Mouse (Mus musculus) small intestine, adult 2 months (tissue): ENCODE data around the gene Bdkrb1. TPM values are rescaled to one million over a fixed set of nuclear protein-coding genes. Genes with fewer than 3 reads are reported as not detected.

Source experiments
- H3K27ac ChIP-seq: fragments of 200-500 bp; 2 replicates; pipeline ENCODE4 v1.5.1; 2012; ENCODE audit warnings: low read depth, low read length, control low read depth, inconsistent platforms; ENCODE audit not compliant: insufficient read depth
- H3K27me3 ChIP-seq: fragments of 200-500 bp; 2 replicates; pipeline ENCODE4 v1.6.1; 2012; ENCODE audit warnings: mild to moderate bottlenecking, moderate library complexity, low read length, inconsistent platforms; ENCODE audit not compliant: control insufficient read depth, insufficient read depth
- H3K36me3 ChIP-seq: fragments of 200-500 bp; 2 replicates; pipeline ENCODE4 v1.6.1; 2012; ENCODE audit warnings: mild to moderate bottlenecking, low read length, control low read depth, inconsistent platforms; ENCODE audit not compliant: control insufficient read depth, insufficient read depth
- H3K4me1 ChIP-seq: fragments of 200-500 bp; 2 replicates; pipeline ENCODE4 v1.6.1; 2012; ENCODE audit warnings: low read length, inconsistent platforms, mixed read lengths; ENCODE audit not compliant: control insufficient read depth, insufficient read depth, insufficient read length
- H3K4me3 ChIP-seq: fragments of 200-500 bp; 2 replicates; pipeline ENCODE4 v1.5.1; 2012; ENCODE audit warnings: low read depth, mild to moderate bottlenecking, control low read depth, inconsistent platforms, low read length, moderate library complexity
- CTCF ChIP-seq: fragments of 200-500 bp; IDR thresholded peaks from 2 replicates; pipeline ENCODE4 v1.5.1; 2012; ENCODE audit warnings: low read depth, mild to moderate bottlenecking, control low read depth, inconsistent platforms, low read length, moderate library complexity, mixed read lengths; ENCODE audit not compliant: insufficient replicate concordance, insufficient read length; ENCODE audit errors: extremely low read depth
- POLR2A ChIP-seq: fragments of 200-500 bp; IDR thresholded peaks from 2 replicates; pipeline ENCODE4 v1.6.1; 2012; ENCODE audit warnings: low read depth, mild to moderate bottlenecking, control low read depth, inconsistent platforms, low read length, moderate library complexity
- WGBS: fragments of 180-500 bp; shearing (Covaris S2); methylation state at CpG from one replicate; pipeline ENCODE4 v1.1.7; 2018; 5-methylcytosine and 5-hydroxymethylcytosine counted together
- polyA plus RNA-seq: library from polyadenylated mRNA; depleted of rRNA; stranded (reverse); fragments of >200 nt; gene quantifications from 2 replicates; pipeline ENCODE4 v1.2.3, GENCODE M21; 2012

Bdkrb1 gene
- polyA plus RNA-seq, 1 experiment: 0.67 TPM

GRCm38 (mm10) chr12:105562936-105563680, 39.8 kb upstream of the Bdkrb1 start, which contains the start of gene Bdkrb2:
Gene Bdkrb2 (plus strand): TSS chr12:105563226.
- WGBS: 10% methylated on average over 25 of the region's 25 CpGs
- Histone ChIP-seq H3K4me1 (0 out of 2 replicates have a peak, but pooled peaks cover 2% of the 10 kb centered on the region), H3K4me3 (peak within 1 kb of the TSS; percentile 63), H3K27me3 (peaks cover 10% of the 10 kb centered on the region), H3K27ac (peak within 1 kb of the TSS; percentile 81), H3K36me3 (no peaks in the 10 kb centered on the region)
- TF ChIP-seq POLR2A (peak; percentile 35; the same call in 1 of the 2 replicates), CTCF (no peak)

GRCm38 (mm10) chr12:105563726-105564275, 39.1 kb upstream of the Bdkrb1 start:
- no peak for TF ChIP-seq POLR2A
- Histone ChIP-seq H3K27ac (peak overlapping the region; percentile 76), H3K4me3 (peak overlapping the region; percentile 63)

GRCm38 (mm10) chr12:105565221-105565620, 37.7 kb upstream of the Bdkrb1 start:
- peaks cover 10% of the 10 kb centered on the region for H3K27me3 ChIP-seq
- H3K36me3 ChIP-seq: no peaks in the 10 kb centered on the region
- peak overlapping the region; percentile 76 for H3K27ac ChIP-seq
- TF ChIP-seq POLR2A (no peak), CTCF (no peak)
- peak overlapping the region; percentile 63 for H3K4me3 ChIP-seq
- WGBS: 60% methylated on average over 5 of the region's 5 CpGs
- 0 out of 2 replicates have a peak, but pooled peaks cover 2% of the 10 kb centered on the region for H3K4me1 ChIP-seq

More at GRCm38 (mm10) chr12:105563726-105564275, 39.1 kb upstream of the Bdkrb1 start:
- no peaks in the 10 kb centered on the region for H3K36me3 ChIP-seq
- 12% methylated on average over 25 of the region's 25 CpGs for WGBS
- H3K4me1 ChIP-seq: 0 out of 2 replicates have a peak, but pooled peaks cover 2% of the 10 kb centered on the region
- peaks cover 10% of the 10 kb centered on the region for H3K27me3 ChIP-seq

- no peak overlapping the region for H3K4me3 ChIP-seq
- no peak for TF ChIP-seq CTCF
- no peak for TF ChIP-seq POLR2A
- no peak overlapping the region for H3K27ac ChIP-seq
- no peaks in the 10 kb centered on the region for H3K4me1 ChIP-seq
- no peaks in the 10 kb centered on the region for H3K36me3 ChIP-seq
- WGBS: 78% methylated on average over 3 of the region's 3 CpGs
- no peaks in the 10 kb centered on the region for H3K27me3 ChIP-seq
Measured at GRCm38 (mm10) chr12:105571867-105572266, 31.0 kb upstream of the Bdkrb1 start.

GRCm38 (mm10) chr12:105572622-105573021, 30.3 kb upstream of the Bdkrb1 start:
- Histone ChIP-seq H3K27me3 (no peaks in the 10 kb centered on the region), H3K36me3 (no peaks in the 10 kb centered on the region), H3K27ac (no peak overlapping the region), H3K4me1 (no peaks in the 10 kb centered on the region), H3K4me3 (no peak overlapping the region)
- 93% methylated on average over 2 of the region's 2 CpGs for WGBS
- no peak for TF ChIP-seq POLR2A
- TF ChIP-seq CTCF: no peak

GRCm38 (mm10) chr12:105574356-105574755, 28.5 kb upstream of the Bdkrb1 start:
- no peak for TF ChIP-seq CTCF
- TF ChIP-seq POLR2A: no peak
- Histone ChIP-seq H3K36me3 (no peaks in the 10 kb centered on the region), H3K27ac (no peak overlapping the region), H3K4me1 (no peaks in the 10 kb centered on the region), H3K27me3 (no peaks in the 10 kb centered on the region), H3K4me3 (no peak overlapping the region)
- WGBS: 87% methylated on average over 4 of the region's 4 CpGs

- no peak for TF ChIP-seq CTCF
- TF ChIP-seq POLR2A: no peak
- no peaks in the 10 kb centered on the region for H3K36me3 ChIP-seq
- no peak overlapping the region for H3K4me3 ChIP-seq
- H3K27ac ChIP-seq: peak overlapping the region; percentile 24; the same call in 1 of the 2 replicates
- H3K27me3 ChIP-seq: no peaks in the 10 kb centered on the region
- WGBS: 71% methylated on average over 17 of the region's 17 CpGs
- H3K4me1 ChIP-seq: peaks cover 6% of the 10 kb centered on the region; the same call in 1 of the 2 replicates
Measured at GRCm38 (mm10) chr12:105580490-105580889, 22.4 kb upstream of the Bdkrb1 start.
